Mouse (Mus musculus) cerebellum, adult 2 months (tissue): ENCODE measurements around the gene Kdm2a. TPM values are rescaled to one million over a fixed set of nuclear protein-coding genes. Genes with fewer than 3 reads are reported as not detected.

Experiments used
- DNase-seq, 2 experiments: peaks; one replicate each; pipeline ENCODE4 v3.0.0; 2021
- H3K27ac ChIP-seq: fragments of 200-500 bp; 2 replicates; pipeline ENCODE4 v1.5.1; 2012; ENCODE audit warnings: low read length, control low read depth, inconsistent platforms; ENCODE audit not compliant: insufficient read depth
- H3K27me3 ChIP-seq: fragments of 200-500 bp; 2 replicates; pipeline ENCODE4 v1.6.1; 2012; ENCODE audit warnings: inconsistent platforms, mild to moderate bottlenecking, low read length, moderate library complexity; ENCODE audit not compliant: control insufficient read depth, insufficient read depth
- H3K4me1 ChIP-seq: fragments of 200-500 bp; 2 replicates; pipeline ENCODE4 v1.6.1; 2011; ENCODE audit warnings: low read length; ENCODE audit not compliant: control insufficient read depth, insufficient read depth
- H3K4me3 ChIP-seq: fragments of 200-500 bp; replicated peaks from 2 replicates; pipeline ENCODE3; 2011; ENCODE audit warnings: mild to moderate bottlenecking, low read depth, low read length, control low read depth; ENCODE audit not compliant: insufficient read depth
- CTCF ChIP-seq: fragments of 200-500 bp; IDR thresholded peaks from 2 replicates; pipeline ENCODE4 v1.5.1; 2011; ENCODE audit warnings: low read depth, mild to moderate bottlenecking, control low read depth, low read length, moderate library complexity, borderline replicate concordance; ENCODE audit not compliant: insufficient read depth
- POLR2A ChIP-seq: fragments of 200-500 bp; IDR thresholded peaks from 2 replicates; pipeline ENCODE4 v1.6.1; 2011; ENCODE audit warnings: low read length, control low read depth, borderline replicate concordance; ENCODE audit not compliant: insufficient read depth
- WGBS: fragments of 180-500 bp; shearing (Covaris S2); methylation state at CpG from one replicate; pipeline ENCODE4 v1.1.7; 2018; 5-methylcytosine and 5-hydroxymethylcytosine counted together
- polyA plus RNA-seq: library from polyadenylated mRNA; depleted of rRNA; stranded (reverse); fragments of >200 nt; gene quantifications from 2 replicates; pipeline ENCODE4 v1.2.3, GENCODE M21; 2012

Kdm2a gene
- polyA plus RNA-seq, 1 experiment, result 87.1 TPM

- TF ChIP-seq CTCF (no peak), POLR2A (no peak)
- H3K4me1 ChIP-seq, result peaks cover 22% of the 10 kb centered on the region
- WGBS, result 86% methylated on average over 1 of the region's 1 CpGs
- no peak overlapping the region for H3K4me3 ChIP-seq
- DNase-seq, result peak; percentile 36 to 52
- no peaks in the 10 kb centered on the region for H3K27me3 ChIP-seq
- H3K27ac ChIP-seq, result no peak overlapping the region
These were observed 76.5 kb downstream of the Kdm2a start for GRCm38 (mm10) chr19:4321622-4322021.

DNA sequence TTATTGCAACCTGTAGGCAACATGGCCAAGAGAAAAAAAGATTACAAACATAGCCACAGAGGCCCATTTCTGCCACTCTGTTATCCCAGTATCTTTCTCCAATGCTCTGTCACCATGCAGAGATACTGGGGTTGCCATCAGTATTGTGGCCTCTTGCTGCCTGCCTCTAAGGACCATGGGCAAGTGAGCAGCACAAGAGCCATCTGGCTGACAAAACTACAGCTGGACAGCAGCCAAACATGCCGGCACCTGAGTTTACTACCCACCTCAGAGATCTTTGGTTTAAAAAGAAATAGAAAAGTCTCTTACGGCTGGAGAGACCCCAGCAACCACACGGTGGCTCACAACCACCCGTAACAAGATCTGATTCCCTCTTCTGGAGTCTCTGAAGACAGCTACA, 78.8 kb downstream of the Kdm2a start:
- DNase-seq, result peak; percentile 63 to 76
- 44% methylated on average over 4 of the region's 4 CpGs for WGBS
- TF ChIP-seq CTCF (no peak), POLR2A (no peak)

DNA sequence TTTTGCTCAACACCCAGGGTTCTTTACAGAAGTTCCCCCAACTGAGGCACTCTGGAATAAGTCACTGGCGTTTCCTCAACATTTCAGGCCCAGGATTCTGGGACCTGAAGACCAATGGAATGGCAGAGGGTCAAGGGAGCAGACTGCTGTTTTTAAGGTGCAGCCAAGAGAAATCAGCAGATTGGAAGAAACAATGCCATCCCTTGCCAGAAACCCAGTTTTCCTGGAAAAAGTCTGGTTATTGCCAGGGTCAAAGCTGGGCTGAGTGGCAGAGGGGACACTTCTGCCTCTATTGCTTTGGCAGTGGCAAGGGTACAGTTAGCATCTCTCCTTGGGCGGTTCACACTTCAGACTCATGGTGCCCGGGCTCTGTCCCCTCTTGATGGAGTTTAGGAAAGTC, 80.9 kb downstream of the Kdm2a start:
- no peaks in the 10 kb centered on the region for H3K27me3 ChIP-seq
- no peak for TF ChIP-seq CTCF
- no peak for TF ChIP-seq POLR2A
- H3K27ac ChIP-seq, result no peak overlapping the region
- H3K4me3 ChIP-seq, result no peak overlapping the region
- peaks cover 32% of the 10 kb centered on the region for H3K4me1 ChIP-seq
- DNase-seq, result no peak
- 44% methylated on average over 3 of the region's 3 CpGs for WGBS

More for the DNA sequence above, 78.8 kb downstream of the Kdm2a start:
- no peak overlapping the region for H3K4me3 ChIP-seq
- peak overlapping the region; percentile 43 for H3K27ac ChIP-seq
- peaks cover 32% of the 10 kb centered on the region for H3K4me1 ChIP-seq
- no peaks in the 10 kb centered on the region for H3K27me3 ChIP-seq

DNA sequence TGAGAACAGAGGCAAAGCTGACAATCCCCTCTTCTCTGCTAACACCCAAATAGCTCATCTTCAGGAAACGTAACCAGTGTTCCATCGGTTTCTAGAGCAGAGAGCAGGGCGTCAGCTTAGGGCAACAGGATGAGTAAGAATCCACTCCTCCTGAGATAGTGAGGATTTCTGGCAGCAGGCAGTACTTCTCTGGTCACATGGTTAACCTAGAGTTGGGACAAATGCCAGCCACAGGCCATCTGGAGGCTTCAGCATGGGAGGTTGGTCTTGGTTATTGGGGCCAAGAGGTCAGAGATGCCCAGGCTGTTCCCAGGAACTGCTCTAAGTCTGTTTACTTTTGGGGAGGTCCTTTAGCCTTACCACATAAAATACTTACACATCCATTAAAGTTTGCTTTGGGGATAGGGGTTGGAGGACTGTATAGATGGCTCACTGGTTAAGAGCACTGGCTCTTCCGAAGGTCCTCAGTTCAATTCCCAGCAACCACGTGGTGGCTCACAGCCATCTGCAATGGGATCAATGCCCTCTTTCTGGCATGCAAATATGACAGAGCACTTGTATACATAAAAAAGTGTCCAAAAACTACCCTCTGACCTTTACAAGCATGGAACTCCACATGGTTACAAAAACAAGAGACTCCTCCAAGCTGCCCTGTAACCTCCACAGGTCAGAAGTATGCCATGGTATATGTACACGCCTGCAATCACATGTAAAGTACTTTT, 82.7 kb downstream of the Kdm2a start:
- peak; percentile 90 to 95 for DNase-seq
- peak overlapping the region; percentile 76 for H3K27ac ChIP-seq
- H3K4me3 ChIP-seq, result no peak overlapping the region
- TF ChIP-seq CTCF, result no peak
- no peak for TF ChIP-seq POLR2A
- WGBS, result 15% methylated on average over 6 of the region's 6 CpGs
- H3K27me3 ChIP-seq, result no peaks in the 10 kb centered on the region
- H3K4me1 ChIP-seq, result peaks cover 29% of the 10 kb centered on the region

GRCm38 (mm10) chr19:4309776-4310185, 88.3 kb downstream of the Kdm2a start:
- peaks cover 9% of the 10 kb centered on the region for H3K4me1 ChIP-seq
- no peak overlapping the region for H3K27ac ChIP-seq
- TF ChIP-seq CTCF (peak; percentile 91), POLR2A (no peak)
- H3K27me3 ChIP-seq, result no peaks in the 10 kb centered on the region
- DNase-seq, result peak; percentile 66 to 72
- no peak overlapping the region for H3K4me3 ChIP-seq

DNA sequence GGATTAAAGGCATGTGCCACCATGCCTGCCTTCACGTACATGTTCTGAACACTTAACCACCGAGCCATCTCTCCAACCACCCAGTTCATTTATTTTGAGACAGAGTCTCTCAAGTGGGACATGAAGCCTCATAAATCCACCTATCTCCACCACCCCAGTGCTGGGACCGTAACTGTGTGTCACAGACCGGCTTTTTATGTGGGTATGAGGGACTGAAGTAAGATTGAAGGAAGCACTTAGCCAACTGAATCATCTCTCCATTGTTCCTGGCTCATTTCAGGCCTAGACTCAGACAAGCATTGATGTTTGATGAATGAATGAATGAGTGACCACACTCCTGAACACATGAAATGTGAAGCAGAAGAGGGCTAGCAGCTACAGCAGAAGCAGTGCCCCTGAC, 88.8 kb downstream of the Kdm2a start:
- no peaks in the 10 kb centered on the region for H3K27me3 ChIP-seq

DNA sequence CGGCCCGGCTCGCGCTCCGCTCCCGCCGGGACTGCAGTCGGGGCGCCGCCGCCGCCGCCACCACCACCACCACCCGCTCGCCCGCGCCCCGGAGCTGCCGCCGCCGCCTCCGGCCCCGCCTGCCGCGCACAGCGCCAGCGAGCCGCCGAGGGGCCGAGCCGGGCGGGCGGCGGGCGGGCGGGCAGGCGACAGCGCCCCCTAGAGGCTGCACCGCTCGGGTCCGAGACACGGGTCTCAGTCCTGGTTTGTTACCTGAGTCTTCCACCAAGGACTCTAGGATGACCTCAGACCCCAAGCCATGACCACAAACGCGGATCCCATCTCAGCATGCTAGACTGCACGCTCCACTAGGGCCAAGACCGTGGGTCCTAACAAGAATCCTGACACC, 91.9 kb downstream of the Kdm2a start, which contains the start of gene Grk2:
TSS of gene Grk2 (minus strand) at position 33 of the 388 bp plus-strand sequence.
- peak; percentile 88 to 90 for DNase-seq
- H3K4me1 ChIP-seq, result peaks cover 32% of the 10 kb centered on the region

More for the DNA sequence above, 88.8 kb downstream of the Kdm2a start:
- WGBS, result 95% methylated on average over 4 of the region's 4 CpGs
- Histone ChIP-seq H3K27ac (no peak overlapping the region), H3K4me3 (no peak overlapping the region), H3K4me1 (peaks cover 9% of the 10 kb centered on the region)
- no peak for DNase-seq
- TF ChIP-seq CTCF (no peak), POLR2A (no peak)

DNA sequence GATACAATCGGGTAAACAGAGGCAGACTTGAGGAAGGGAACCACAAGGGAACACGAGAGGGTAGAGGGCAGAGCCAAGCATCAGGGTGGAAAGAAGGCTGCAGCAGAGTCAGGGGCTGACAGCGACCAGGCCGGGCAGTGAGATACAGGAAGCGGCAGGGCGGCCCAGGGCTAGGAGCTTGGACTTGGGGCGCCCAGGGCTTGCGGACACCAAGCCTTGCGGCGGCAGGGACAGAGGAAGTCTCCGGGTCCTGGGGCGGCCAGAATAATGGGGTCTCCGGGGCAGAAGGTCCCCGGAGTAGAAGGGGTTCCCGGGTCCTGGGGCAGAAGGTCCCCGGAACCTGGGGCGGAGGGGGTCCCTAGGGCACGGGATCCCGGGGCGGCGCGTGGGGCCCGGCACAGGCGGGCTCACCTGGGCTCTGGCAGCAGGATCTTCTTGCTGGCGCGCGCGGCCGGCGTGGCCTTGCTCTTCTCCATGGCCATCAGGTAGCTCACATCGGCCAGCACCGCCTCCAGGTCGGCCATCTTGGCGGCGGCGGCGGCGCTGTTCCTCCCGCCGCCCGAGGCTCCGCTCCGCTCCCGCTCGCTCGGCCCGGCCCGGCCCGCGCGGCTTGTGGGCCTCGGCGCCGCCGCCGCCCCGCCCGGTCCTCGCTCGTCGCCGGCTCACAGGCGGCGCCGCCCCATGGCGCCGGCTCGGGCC, 92.4 kb downstream of the Kdm2a start:
- TF ChIP-seq CTCF, result no peak
- no peak for TF ChIP-seq POLR2A
- H3K27me3 ChIP-seq, result no peaks in the 10 kb centered on the region
- 2% methylated on average over 68 of the region's 68 CpGs for WGBS
- H3K27ac ChIP-seq, result peak overlapping the region; percentile 93
- peak; percentile 66 to 77 for DNase-seq
- peak overlapping the region; percentile 96 for H3K4me3 ChIP-seq
- peaks cover 38% of the 10 kb centered on the region for H3K4me1 ChIP-seq

More for the DNA sequence above, 91.9 kb downstream of the Kdm2a start, which contains the start of gene Grk2:
- no peak for TF ChIP-seq POLR2A
- TF ChIP-seq CTCF, result peak; percentile 58
- 9% methylated on average over 46 of the region's 46 CpGs for WGBS
- peak within 1 kb of the TSS; percentile 93 for H3K27ac ChIP-seq
- peak within 1 kb of the TSS; percentile 96 for H3K4me3 ChIP-seq
- H3K27me3 ChIP-seq, result no peaks in the 10 kb centered on the region
